Mouse (Mus musculus): ENCODE measurements around the gene Rhebl1. TPM values are rescaled to one million over a fixed set of nuclear protein-coding genes. Genes with fewer than 3 reads are reported as not detected.
A peak's percentile ranks its signal among the peaks of the same experiment; 100 is the strongest.
"Not testable (repeated sequence)": the region's sequence is repeated elsewhere in the genome, so short reads cannot be mapped to it uniquely, and the experiment has no call there.

The Rhebl1 gene
- polyA plus RNA-seq, 1 experiment = 9.8 TPM

DNA sequence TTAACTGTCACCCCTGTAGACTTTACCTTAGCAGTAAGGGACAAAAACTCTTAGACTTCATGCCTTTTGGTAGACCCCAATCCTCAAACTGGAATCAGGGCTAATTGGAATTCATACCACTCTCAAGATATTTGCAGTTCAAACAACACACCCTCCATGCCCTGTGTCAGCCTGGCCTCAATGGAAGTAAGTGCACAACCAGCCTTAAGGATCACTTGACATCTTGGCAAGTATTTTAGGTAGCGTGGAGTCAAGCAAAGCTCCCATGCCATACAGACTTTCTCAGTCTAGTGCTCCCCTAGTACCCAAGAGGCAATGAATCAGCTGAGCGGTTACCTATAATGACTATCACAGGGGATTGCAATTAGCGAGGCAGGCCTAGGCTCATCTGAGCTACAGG lies 36.7 kb upstream of the Rhebl1 start:
- no peak overlapping the region for H3K27ac ChIP-seq (ENCODE audit: control insufficient read depth, insufficient read depth, low read depth, low read length, poor library complexity)
- TF ChIP-seq POLR2A (IDR thresholded peaks at IDR 0.05; ENCODE audit: borderline replicate concordance, control insufficient read depth, low read depth, low read length) (no peak), CTCF (IDR thresholded peaks at IDR 0.05; ENCODE audit: control insufficient read depth, insufficient read depth, low read length) (no peak)
- WGBS = 84% methylated on average over 3 of the region's 3 CpGs
- H3K4me3 ChIP-seq (replicated peaks; ENCODE audit: control insufficient read depth, low read depth, low read length) = no peak overlapping the region
- peaks cover 2% of the 10 kb centered on the region for H3K4me1 ChIP-seq (ENCODE audit: control insufficient read depth, insufficient read depth, low read length)

DNA sequence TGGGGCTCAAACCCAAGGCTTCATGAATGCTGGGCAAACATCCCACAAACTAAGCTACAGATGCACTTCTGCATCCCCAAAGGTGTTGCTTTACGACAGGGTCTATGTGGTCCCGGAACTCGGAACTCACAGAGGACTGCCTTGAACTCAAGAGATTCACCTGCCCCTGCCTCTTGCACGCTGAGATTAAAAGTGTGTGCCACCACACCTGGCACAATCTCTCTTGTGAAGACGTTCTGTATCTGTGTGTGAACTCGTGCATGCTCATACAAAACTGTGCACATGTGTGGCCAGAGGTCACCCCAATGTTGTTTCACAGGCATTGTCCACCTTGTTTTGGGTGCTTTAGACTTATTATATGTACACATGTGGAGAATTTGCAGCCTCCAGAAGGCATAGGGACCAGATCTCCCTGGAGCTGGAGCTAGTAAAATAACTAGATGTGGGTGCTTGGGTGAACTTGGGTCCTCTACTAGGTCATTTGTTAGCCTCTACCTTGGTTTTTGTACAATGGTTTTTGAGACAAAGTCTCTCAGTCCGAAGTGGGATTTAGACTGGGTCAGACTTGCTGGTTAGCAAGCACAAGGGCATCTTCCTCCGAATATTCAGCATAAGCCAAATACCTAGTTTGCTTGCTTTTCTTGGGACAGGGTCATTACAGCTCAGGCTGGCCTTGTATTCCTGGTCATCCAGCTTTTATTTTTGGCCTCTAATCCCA lies 35.8 kb upstream of the Rhebl1 start:
- H3K27ac ChIP-seq (ENCODE audit: control insufficient read depth, insufficient read depth, low read depth, low read length, poor library complexity) = no peak overlapping the region
- WGBS = 60% methylated on average over 8 of the region's 8 CpGs
- peaks cover 2% of the 10 kb centered on the region for H3K4me1 ChIP-seq (ENCODE audit: control insufficient read depth, insufficient read depth, low read length)
- TF ChIP-seq POLR2A (IDR thresholded peaks at IDR 0.05; ENCODE audit: borderline replicate concordance, control insufficient read depth, low read depth, low read length) (no peak), CTCF (IDR thresholded peaks at IDR 0.05; ENCODE audit: control insufficient read depth, insufficient read depth, low read length) (no peak)
- no peak overlapping the region for H3K4me3 ChIP-seq (replicated peaks; ENCODE audit: control insufficient read depth, low read depth, low read length)

DNA sequence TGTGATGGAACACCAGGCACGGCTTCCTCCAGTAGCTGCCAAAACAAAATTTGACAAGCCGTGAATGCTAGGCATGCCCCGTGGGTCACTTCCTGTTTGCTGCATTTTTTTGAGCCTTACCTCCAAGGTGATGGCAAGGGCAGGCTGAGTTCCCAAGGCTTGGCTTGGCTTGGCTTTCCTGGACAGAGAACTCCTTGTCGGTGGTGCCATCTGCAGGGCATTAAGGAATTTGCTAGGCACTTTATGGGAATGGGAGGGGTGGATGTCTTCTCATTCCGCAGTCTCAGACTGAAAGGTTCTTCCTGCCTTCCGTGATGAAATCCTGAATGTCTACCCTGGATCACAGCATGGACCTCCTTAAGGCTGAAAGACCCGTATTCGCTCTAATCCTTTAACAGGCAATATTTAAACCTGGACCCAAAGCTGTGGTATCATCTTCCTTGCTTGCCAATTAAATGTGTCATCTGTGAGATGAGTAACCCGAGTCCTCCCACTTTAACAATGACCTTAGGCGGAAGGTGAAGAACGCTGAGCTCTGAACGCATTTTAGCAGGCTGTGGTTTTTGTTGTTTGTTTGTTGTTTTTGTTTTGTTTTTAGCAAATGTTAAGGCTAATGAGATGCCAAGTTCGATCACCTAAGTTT lies 34.4 kb upstream of the Rhebl1 start:
- 27% methylated on average over 13 of the region's 13 CpGs for WGBS
- Histone ChIP-seq H3K4me3 (replicated peaks; ENCODE audit: control insufficient read depth, low read depth, low read length) (no peak overlapping the region), H3K27ac (ENCODE audit: control insufficient read depth, insufficient read depth, low read depth, low read length, poor library complexity) (no peak overlapping the region), H3K4me1 (ENCODE audit: control insufficient read depth, insufficient read depth, low read length) (peaks cover 2% of the 10 kb centered on the region)
- peak; percentile 54; the same call in 1 of the 2 replicates for TF ChIP-seq CTCF (IDR thresholded peaks at IDR 0.05; ENCODE audit: control insufficient read depth, insufficient read depth, low read length)
- TF ChIP-seq POLR2A (IDR thresholded peaks at IDR 0.05; ENCODE audit: borderline replicate concordance, control insufficient read depth, low read depth, low read length) = no peak

DNA sequence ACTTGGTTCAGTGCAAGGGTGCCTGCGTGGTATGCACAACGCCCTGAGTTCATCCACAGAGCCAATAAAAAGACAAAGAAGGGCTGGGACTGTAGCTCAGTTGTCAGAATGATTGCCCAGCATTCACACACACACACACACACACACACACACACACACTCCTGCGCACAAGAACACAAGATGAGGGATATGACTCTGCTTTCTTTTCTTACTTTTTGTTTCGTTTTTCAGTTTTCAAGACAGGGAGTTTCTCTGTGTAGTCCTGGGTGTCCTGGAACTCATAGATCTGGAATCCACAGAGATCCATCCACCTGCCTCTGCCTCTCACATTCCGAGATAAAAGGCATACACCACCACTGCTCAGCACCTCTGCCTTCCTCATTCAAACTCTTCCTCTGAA lies 33.2 kb upstream of the Rhebl1 start:
- Histone ChIP-seq H3K27ac (ENCODE audit: control insufficient read depth, insufficient read depth, low read depth, low read length, poor library complexity) (no peak overlapping the region), H3K4me1 (ENCODE audit: control insufficient read depth, insufficient read depth, low read length) (peaks cover 2% of the 10 kb centered on the region), H3K4me3 (replicated peaks; ENCODE audit: control insufficient read depth, low read depth, low read length) (peak overlapping the region; percentile 28)
- TF ChIP-seq CTCF (IDR thresholded peaks at IDR 0.05; ENCODE audit: control insufficient read depth, insufficient read depth, low read length) = no peak
- no peak for TF ChIP-seq POLR2A (IDR thresholded peaks at IDR 0.05; ENCODE audit: borderline replicate concordance, control insufficient read depth, low read depth, low read length)
- WGBS = 24% methylated on average over 5 of the region's 5 CpGs

DNA sequence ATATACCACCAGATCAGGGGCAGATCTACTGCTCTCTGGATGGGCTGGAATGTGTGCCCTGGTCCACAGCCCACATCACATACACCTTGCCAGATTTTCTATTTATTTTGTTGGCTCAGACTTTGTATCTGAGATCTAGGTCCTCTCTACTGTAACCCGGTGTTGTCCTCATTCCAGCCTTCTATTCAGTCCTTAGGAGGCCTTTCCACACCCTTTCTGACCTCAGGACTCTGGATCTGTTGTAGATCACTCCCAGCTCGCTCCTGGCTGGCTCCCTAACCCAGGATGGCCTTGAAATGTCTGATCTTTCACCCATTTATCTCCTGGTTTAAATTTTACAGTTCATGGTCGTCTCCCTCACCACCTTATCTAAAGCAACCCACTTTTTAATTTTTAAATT lies 30.3 kb upstream of the Rhebl1 start:
- Histone ChIP-seq H3K4me1 (ENCODE audit: control insufficient read depth, insufficient read depth, low read length) (peaks cover 2% of the 10 kb centered on the region), H3K27ac (ENCODE audit: control insufficient read depth, insufficient read depth, low read depth, low read length, poor library complexity) (no peak overlapping the region), H3K4me3 (replicated peaks; ENCODE audit: control insufficient read depth, low read depth, low read length) (no peak overlapping the region)
- no peak for TF ChIP-seq CTCF (IDR thresholded peaks at IDR 0.05; ENCODE audit: control insufficient read depth, insufficient read depth, low read length)
- no peak for TF ChIP-seq POLR2A (IDR thresholded peaks at IDR 0.05; ENCODE audit: borderline replicate concordance, control insufficient read depth, low read depth, low read length)
- 81% methylated on average over 3 of the region's 3 CpGs for WGBS

DNA sequence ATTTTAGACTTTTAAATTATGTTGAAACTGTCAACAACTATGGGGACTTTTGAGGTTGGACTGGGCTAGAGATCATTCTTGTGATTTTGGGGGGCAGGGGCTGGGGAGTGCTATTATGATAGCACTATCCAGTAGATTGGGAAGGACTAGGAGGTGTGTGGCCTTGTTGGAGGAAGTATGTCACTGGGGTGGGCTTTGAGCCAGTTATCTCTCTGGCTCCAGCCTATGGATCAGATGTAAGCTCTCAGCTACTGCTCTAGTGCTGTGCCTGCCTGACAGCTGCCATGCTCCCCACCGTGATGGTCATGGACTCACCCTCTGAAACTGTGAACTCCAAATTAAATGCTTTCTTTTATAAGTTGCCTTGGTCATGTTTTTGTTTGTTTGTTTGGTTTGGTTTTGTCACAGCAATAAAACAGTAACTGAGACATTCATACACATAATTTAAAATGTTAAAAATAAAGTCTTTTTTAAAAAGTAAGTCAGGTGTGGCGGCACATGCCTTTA lies 28.7 kb upstream of the Rhebl1 start:
- no peak for TF ChIP-seq POLR2A (IDR thresholded peaks at IDR 0.05; ENCODE audit: borderline replicate concordance, control insufficient read depth, low read depth, low read length)
- no peak for TF ChIP-seq CTCF (IDR thresholded peaks at IDR 0.05; ENCODE audit: control insufficient read depth, insufficient read depth, low read length)

DNA sequence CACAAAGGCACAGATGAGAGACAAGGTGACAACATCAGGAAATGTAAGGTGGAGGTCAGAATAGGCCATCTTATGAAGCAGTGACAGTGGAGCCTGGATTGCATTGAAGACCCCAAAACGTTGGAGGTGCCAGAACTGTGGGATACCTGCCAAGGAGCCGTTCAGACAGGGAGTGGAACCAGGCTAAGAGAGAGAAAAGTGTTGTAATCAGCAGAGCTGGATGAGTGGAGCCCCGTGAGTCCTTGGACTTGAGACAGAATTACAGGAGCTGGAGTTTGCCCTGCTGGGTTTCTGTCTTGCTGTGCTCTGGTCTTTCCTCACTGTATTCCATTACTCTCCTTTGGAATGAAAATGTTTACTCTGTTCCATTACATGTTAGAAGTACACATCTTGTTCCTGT lies 28.2 kb upstream of the Rhebl1 start:
- no peak for TF ChIP-seq CTCF (IDR thresholded peaks at IDR 0.05; ENCODE audit: control insufficient read depth, insufficient read depth, low read length)
- no peak for TF ChIP-seq POLR2A (IDR thresholded peaks at IDR 0.05; ENCODE audit: borderline replicate concordance, control insufficient read depth, low read depth, low read length)
- H3K4me3 ChIP-seq (replicated peaks; ENCODE audit: control insufficient read depth, low read depth, low read length) = no peak overlapping the region
- no peak overlapping the region for H3K27ac ChIP-seq (ENCODE audit: control insufficient read depth, insufficient read depth, low read depth, low read length, poor library complexity)
- H3K4me1 ChIP-seq (ENCODE audit: control insufficient read depth, insufficient read depth, low read length) = no peaks in the 10 kb centered on the region; the same call in 1 of the 2 replicates
- 68% methylated on average over 3 of the region's 3 CpGs for WGBS

More for the DNA sequence above, 28.7 kb upstream of the Rhebl1 start:
- Histone ChIP-seq H3K4me1 (ENCODE audit: control insufficient read depth, insufficient read depth, low read length) (peaks cover 2% of the 10 kb centered on the region), H3K27ac (ENCODE audit: control insufficient read depth, insufficient read depth, low read depth, low read length, poor library complexity) (no peak overlapping the region), H3K4me3 (replicated peaks; ENCODE audit: control insufficient read depth, low read depth, low read length) (no peak overlapping the region)
- WGBS = 75% methylated on average over 2 of the region's 2 CpGs

DNA sequence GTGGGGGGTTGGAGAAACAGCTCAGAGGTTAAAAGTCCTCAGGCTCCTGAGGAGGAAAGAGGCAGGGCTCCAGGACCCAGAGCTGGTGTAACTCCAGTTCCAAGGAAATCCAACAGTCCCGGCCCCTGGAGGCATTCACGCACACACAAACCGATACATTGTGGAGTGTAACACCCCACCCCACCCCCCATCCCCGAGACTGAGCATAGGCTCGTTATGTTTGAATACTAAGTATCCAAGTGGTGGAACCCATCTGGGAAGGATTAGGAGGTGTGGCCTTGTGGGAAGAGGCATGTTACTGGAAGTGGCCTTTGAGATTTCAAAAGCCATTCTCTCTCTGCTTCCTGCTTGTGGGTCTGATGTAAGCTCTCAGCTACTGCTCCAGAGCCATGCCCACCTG lies 27.2 kb upstream of the Rhebl1 start:
- Histone ChIP-seq H3K4me3 (replicated peaks; ENCODE audit: control insufficient read depth, low read depth, low read length) (no peak overlapping the region), H3K4me1 (ENCODE audit: control insufficient read depth, insufficient read depth, low read length) (no peaks in the 10 kb centered on the region), H3K27ac (ENCODE audit: control insufficient read depth, insufficient read depth, low read depth, low read length, poor library complexity) (no peak overlapping the region)
- WGBS = 91% methylated on average over 5 of the region's 5 CpGs
- TF ChIP-seq POLR2A (IDR thresholded peaks at IDR 0.05; ENCODE audit: borderline replicate concordance, control insufficient read depth, low read depth, low read length) (no peak), CTCF (IDR thresholded peaks at IDR 0.05; ENCODE audit: control insufficient read depth, insufficient read depth, low read length) (no peak)

DNA sequence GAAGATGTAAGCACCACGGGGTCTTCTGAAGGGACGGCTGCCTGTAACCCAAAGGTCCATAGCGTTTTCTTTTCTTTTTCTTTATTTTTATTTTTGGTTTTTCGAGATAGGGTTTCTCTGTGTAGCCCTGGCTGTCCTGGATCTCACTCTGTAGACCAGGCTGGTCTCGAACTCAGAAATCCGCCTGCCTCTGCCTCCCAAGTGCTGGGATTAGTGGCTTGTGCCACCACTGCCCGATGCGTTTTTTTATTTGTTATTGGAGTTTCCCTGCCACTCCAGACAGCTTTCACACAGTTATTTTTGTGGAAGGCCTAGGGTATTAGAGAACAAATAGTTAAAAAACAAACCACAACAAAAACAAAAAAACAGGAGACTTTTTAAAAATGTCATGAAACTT lies 24.2 kb upstream of the Rhebl1 start:
- H3K4me1 ChIP-seq (ENCODE audit: control insufficient read depth, insufficient read depth, low read length) = not testable (repeated sequence)
- Histone ChIP-seq H3K27ac (ENCODE audit: control insufficient read depth, insufficient read depth, low read depth, low read length, poor library complexity) (peak overlapping the region; percentile 7; the same call in 1 of the 2 replicates), H3K4me3 (replicated peaks; ENCODE audit: control insufficient read depth, low read depth, low read length) (peak overlapping the region; percentile 93)
- 10% methylated on average over 8 of the region's 8 CpGs for WGBS

Data from bone marrow, adult 2 months (tissue).